Mouse (Mus musculus) layer of hippocampus, postnatal 14 days (tissue): ENCODE data around the gene Hddc3. TPM values are rescaled to one million over a fixed set of nuclear protein-coding genes. Genes with fewer than 3 reads are reported as not detected.
"Not testable (repeated sequence)": the region's sequence is repeated elsewhere in the genome, so short reads cannot be mapped to it uniquely, and the experiment has no call there.

ENCODE experiments used
- DNase-seq, 2 experiments: peaks; one replicate each; pipeline ENCODE4 v3.0.0; 2021 to 2022; ENCODE audit warnings: low spot score in 2 of 2, mixed read lengths in 1 of 2
- total RNA-seq, 2 experiments: library from RNA; stranded (reverse); gene quantifications; 2 replicates each; pipeline ENCODE4 v1.2.3; 2021

Hddc3 gene
- total RNA-seq, 2 experiments from 2014 or later = 45.8 to 46.3 TPM

DNA sequence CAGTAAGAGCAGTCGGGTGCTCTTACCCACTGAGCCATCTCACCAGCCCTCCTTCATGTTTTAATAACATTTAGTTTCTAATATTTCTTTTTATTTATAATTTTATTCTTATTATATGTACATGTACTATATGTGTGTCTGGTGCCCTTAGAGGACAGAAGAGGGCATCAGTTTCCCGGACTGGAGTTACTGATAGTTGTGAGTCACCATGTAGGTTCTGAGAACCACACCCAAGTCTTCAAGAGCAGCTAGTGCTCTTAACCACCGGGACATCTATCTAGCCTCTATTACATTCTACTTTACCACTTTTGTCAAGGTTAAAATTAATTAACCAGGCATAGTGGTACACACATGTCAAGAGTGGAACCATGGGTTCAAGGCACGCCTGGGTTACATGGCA lies 51.7 kb downstream of the Hddc3 start:
- no peak for DNase-seq

DNA sequence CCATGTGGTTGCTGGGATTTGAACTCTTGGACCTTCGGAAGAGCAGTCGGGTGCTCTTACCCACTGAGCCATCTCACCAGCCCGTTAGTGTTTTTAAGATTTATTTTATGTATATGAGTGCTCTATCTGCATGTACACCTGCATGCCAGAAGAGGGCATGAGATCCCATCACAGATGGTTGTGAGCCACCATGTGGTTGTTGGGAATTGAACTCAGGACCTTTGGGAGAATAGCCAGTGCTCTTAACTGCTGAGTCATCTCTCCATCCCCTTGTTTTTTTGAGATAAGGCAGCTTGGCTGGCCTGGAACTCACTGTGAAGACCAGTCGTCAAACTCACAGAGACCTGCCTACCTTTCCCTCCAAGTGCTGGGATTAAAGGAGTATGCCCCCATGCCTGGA lies 53.5 kb downstream of the Hddc3 start:
- not testable (repeated sequence) for DNase-seq

GRCm38 (mm10) chr7:80397986-80398385 lies 55.1 kb downstream of the Hddc3 start:
- no peak for DNase-seq

DNA sequence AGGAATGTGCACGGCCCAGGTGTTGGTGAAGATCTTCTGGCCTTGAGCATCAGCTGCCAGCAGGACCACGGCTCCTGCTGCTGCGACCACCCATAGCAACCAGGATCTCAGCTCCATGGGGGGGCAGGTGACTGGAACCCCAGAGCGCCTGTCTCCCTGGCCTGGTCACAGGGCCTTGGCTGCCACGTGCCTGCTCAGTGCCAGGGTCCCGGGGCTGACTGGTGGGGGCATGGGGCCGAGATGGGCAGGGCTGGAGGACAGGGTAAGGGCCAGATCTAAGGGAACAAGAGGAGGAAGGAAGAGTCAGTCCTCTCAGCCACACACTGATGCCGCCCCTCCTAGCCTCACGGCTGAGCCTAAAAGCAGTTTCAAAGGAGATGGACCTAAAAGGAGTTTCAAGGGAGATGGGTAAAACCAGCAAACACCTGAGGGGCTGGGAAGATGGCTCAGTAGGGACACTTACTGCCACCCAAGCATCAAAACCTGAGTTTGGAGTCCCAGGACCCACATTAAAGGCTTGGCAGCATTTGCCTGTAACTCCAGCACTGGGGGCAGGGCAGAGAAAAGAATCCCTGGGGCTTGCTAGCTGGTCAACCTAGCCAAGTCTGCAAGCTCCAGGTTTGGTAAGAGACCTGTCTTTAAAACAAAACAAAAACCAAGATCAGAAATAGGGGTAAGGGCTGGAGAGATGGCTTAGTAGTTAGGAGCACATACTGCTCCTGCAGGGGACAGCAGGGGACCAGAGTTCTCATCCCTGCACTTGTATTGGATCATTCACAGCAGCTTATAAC lies 55.9 kb downstream of the Hddc3 start:
- no peak for DNase-seq

DNA sequence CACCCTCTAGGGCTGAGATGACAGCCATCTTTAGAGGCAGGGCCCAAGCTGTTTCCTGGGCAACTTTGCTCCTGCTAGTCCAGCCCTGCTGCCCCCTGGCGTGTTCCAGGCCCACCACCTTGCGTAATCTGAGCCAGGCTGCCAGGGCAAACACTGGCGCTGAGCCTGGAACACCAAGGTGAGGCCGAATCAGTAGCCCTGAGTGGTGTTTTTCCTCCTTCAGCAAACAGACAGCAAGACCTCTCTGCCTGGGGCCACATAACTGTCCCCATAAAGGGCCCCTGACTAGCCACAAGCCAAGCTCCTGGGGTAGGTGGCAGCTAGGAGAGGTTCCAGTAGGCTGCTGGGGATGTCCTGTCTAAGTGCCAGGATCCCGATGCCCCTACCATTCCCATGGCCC lies 57.2 kb downstream of the Hddc3 start:
- no peak for DNase-seq

Other genes starting within 250 kb of the Hddc3 start
- 10 to 100 TPM; 70.9 to 75.8 TPM for gene Idh2, start 227.7 kb upstream of the Hddc3 start, total RNA-seq
- gene Sema4b, start 156.3 kb upstream of the Hddc3 start, total RNA-seq = 10 to 100 TPM; 25.2 to 25.7 TPM
- gene Cib1, start 110.3 kb upstream of the Hddc3 start, total RNA-seq = 10 to 100 TPM; 28.1 to 28.8 TPM
- 1 to 10 TPM; 6.3 to 6.4 TPM for gene Gdpgp1, start 110.2 kb upstream of the Hddc3 start, total RNA-seq
- 1 to 10 TPM in 1 of 2 experiments, under 1 TPM in 1; 0.95 to 1.6 TPM for gene Ttll13, start 96.7 kb upstream of the Hddc3 start, total RNA-seq
- 10 to 100 TPM; 38.9 to 39.3 TPM for gene Ngrn, start 81.9 kb upstream of the Hddc3 start, total RNA-seq
- 10 to 100 TPM; 21.4 TPM for gene Vps33b, start 73.5 kb upstream of the Hddc3 start, total RNA-seq
- gene Prc1, start 48.7 kb upstream of the Hddc3 start, total RNA-seq = 1 to 10 TPM; 2.4 to 4.9 TPM
- 10 to 100 TPM; 14.5 to 15.4 TPM for gene Rccd1, start 18.6 kb upstream of the Hddc3 start, total RNA-seq
- gene Unc45a, start 2.1 kb upstream of the Hddc3 start, total RNA-seq = 10 to 100 TPM; 40.6 to 47.9 TPM
- gene Man2a2, start 28.3 kb downstream of the Hddc3 start, total RNA-seq = 100 to 1,000 TPM; 124 to 139 TPM
- 1 to 10 TPM; 5.6 to 9.9 TPM for gene Fes, start 44.8 kb downstream of the Hddc3 start, total RNA-seq
- 10 to 100 TPM; 48.7 to 50.3 TPM for gene Furin, start 62.3 kb downstream of the Hddc3 start, total RNA-seq
- gene Blm, start 192.0 kb downstream of the Hddc3 start, total RNA-seq = 1 to 10 TPM; 4.6 to 6.3 TPM